Mouse (Mus musculus) thymus, adult 2 months (tissue): ENCODE results near the gene Nlgn1.

ENCODE experiments used
- CTCF ChIP-seq: fragments of 200-500 bp; IDR thresholded peaks from 2 replicates; pipeline ENCODE4 v1.5.1; 2012; ENCODE audit warnings: mild to moderate bottlenecking, control low read depth, low read length, moderate library complexity, borderline replicate concordance; ENCODE audit not compliant: control insufficient read depth, poor library complexity, insufficient read depth; ENCODE audit errors: extremely low read depth
- POLR2A ChIP-seq: fragments of 200-500 bp; IDR thresholded peaks from 2 replicates; pipeline ENCODE4 v1.6.1; 2012; ENCODE audit warnings: mild to moderate bottlenecking, low read length, control low read depth, moderate library complexity; ENCODE audit not compliant: control insufficient read depth, poor library complexity, insufficient read depth; ENCODE audit errors: extremely low read depth

- no peak for TF ChIP-seq POLR2A
- TF ChIP-seq CTCF = no peak
Observed at GRCm38 (mm10) chr3:26324510-26324909, 7.8 kb downstream of the Nlgn1 start.
